Mouse (Mus musculus) lung, postnatal 0 days (tissue): ENCODE results near the gene Spag4. TPM values are rescaled to one million over a fixed set of nuclear protein-coding genes. Genes with fewer than 3 reads are reported as not detected.
"Not testable (repeated sequence)": the region's sequence is repeated elsewhere in the genome, so short reads cannot be mapped to it uniquely, and the experiment has no call there.

ENCODE experiments used
- ATAC-seq: fragments of 200-750 bp; cut with Nextera tagmentation; 2 replicates; pipeline ENCODE4 v1.8.0; 2017; ENCODE audit warnings: moderate library complexity
- DNase-seq: peaks from one replicate; pipeline ENCODE4 v3.0.0-alpha.2; 2016; ENCODE audit warnings: low spot score
- H3K27ac ChIP-seq: fragments of 300-500 bp; sonication (generic); 2 replicates; pipeline ENCODE4 v1.5.1; 2014; ENCODE audit warnings: antibody characterized with exemption, mild to moderate bottlenecking, low read length, mixed read lengths
- H3K27me3 ChIP-seq: fragments of 300-500 bp; sonication (generic); replicated peaks from 2 replicates; pipeline ENCODE4 v1.6.1; 2014; ENCODE audit warnings: low read length, mixed read lengths; ENCODE audit not compliant: insufficient read depth
- H3K36me3 ChIP-seq: fragments of 300-500 bp; sonication (generic); 2 replicates; pipeline ENCODE4 v1.6.1; 2014; ENCODE audit warnings: low read length, mixed read lengths; ENCODE audit not compliant: insufficient read depth
- H3K4me1 ChIP-seq: fragments of 300-500 bp; sonication (generic); 2 replicates; pipeline ENCODE4 v1.6.1; 2014; ENCODE audit warnings: antibody characterized with exemption, low read depth, low read length, mixed read lengths; ENCODE audit not compliant: insufficient read depth
- H3K4me2 ChIP-seq: fragments of 300-500 bp; sonication (generic); replicated peaks from 2 replicates; pipeline ENCODE4 v1.6.1; 2014; ENCODE audit warnings: low read depth, mild to moderate bottlenecking, low read length, moderate library complexity, mixed read lengths
- H3K4me3 ChIP-seq: fragments of 300-500 bp; sonication (generic); 2 replicates; pipeline ENCODE4 v1.5.1; 2014; ENCODE audit warnings: low read depth, low read length
- H3K9ac ChIP-seq: fragments of 300-500 bp; sonication (generic); replicated peaks from 2 replicates; pipeline ENCODE4 v1.6.1; 2014; ENCODE audit warnings: low read depth, mild to moderate bottlenecking
- H3K9me3 ChIP-seq: fragments of 300-500 bp; sonication (generic); 2 replicates; pipeline ENCODE4 v1.6.1; 2016; ENCODE audit warnings: low read length, mixed read lengths
- CTCF ChIP-seq: IDR thresholded peaks from 2 replicates; pipeline ENCODE4 v1.5.1; 2016; ENCODE audit warnings: antibody characterized with exemption, mild to moderate bottlenecking
- EP300 ChIP-seq: IDR thresholded peaks from 2 replicates; pipeline ENCODE4 v1.6.1; 2016; ENCODE audit warnings: antibody characterized with exemption, mild to moderate bottlenecking, control low read depth
- WGBS: fragments of 180-500 bp; shearing (Covaris S2); extraction: QIAGEN DNeasy Blood & Tissue Kit; methylation state at CpG from one replicate; pipeline ENCODE4 v1.1.7; 2014; 5-methylcytosine and 5-hydroxymethylcytosine counted together
- polyA plus RNA-seq: library from polyadenylated mRNA; unstranded; fragments of >200 nt; fragmentation: Nextera tagmentation; extraction: Ambion mirVana; gene quantifications from 2 replicates; pipeline ENCODE4 v1.2.1, GENCODE M21; 2015

The Spag4 gene
- polyA plus RNA-seq, 1 experiment from 2014 or later, result 0.74 TPM

- TF ChIP-seq CTCF, result no peak
- no peak for TF ChIP-seq EP300
- DNase-seq (no peak), ATAC-seq (no peak)
- H3K9me3 ChIP-seq, result no peaks in the 10 kb centered on the region
- no peak overlapping the region for H3K4me3 ChIP-seq
- H3K4me1 ChIP-seq, result no peaks in the 10 kb centered on the region
- WGBS, result 80% methylated on average over 7 of the region's 7 CpGs
- no peak overlapping the region for H3K4me2 ChIP-seq
- no peaks in the 10 kb centered on the region for H3K27me3 ChIP-seq
- no peak overlapping the region for H3K27ac ChIP-seq
- no peak overlapping the region for H3K9ac ChIP-seq
- 0 out of 2 replicates have a peak, but pooled peaks cover 6% of the 10 kb centered on the region for H3K36me3 ChIP-seq
Observed at GRCm38 (mm10) chr2:156087391-156088110, 22.6 kb downstream of the Spag4 start.

- DNase-seq (no peak), ATAC-seq (no peak)
- TF ChIP-seq EP300 (no peak), CTCF (no peak)
- 90% methylated on average over 1 of the region's 1 CpGs for WGBS
- Histone ChIP-seq H3K4me2 (no peak overlapping the region), H3K27me3 (no peaks in the 10 kb centered on the region), H3K27ac (no peak overlapping the region), H3K4me3 (no peak overlapping the region), H3K36me3 (0 out of 2 replicates have a peak, but pooled peaks cover 6% of the 10 kb centered on the region), H3K4me1 (no peaks in the 10 kb centered on the region), H3K9ac (no peak overlapping the region), H3K9me3 (no peaks in the 10 kb centered on the region)
Observed at GRCm38 (mm10) chr2:156089799-156090198, 24.8 kb downstream of the Spag4 start.

- WGBS, result 55% methylated on average over 5 of the region's 5 CpGs
- no peaks in the 10 kb centered on the region for H3K27me3 ChIP-seq
- H3K4me3 ChIP-seq, result no peak overlapping the region
- peak; percentile 60 for DNase-seq
- no peak overlapping the region for H3K9ac ChIP-seq
- H3K36me3 ChIP-seq, result peaks cover 19% of the 10 kb centered on the region
- H3K4me1 ChIP-seq, result no peaks in the 10 kb centered on the region
- H3K9me3 ChIP-seq, result no peaks in the 10 kb centered on the region
- H3K27ac ChIP-seq, result no peak overlapping the region
- no peak overlapping the region for H3K4me2 ChIP-seq
- TF ChIP-seq EP300, result no peak
- TF ChIP-seq CTCF, result no peak
- ATAC-seq, result no peak
Observed at GRCm38 (mm10) chr2:156091926-156092325, 27.0 kb downstream of the Spag4 start.

GRCm38 (mm10) chr2:156110627-156111357 is 45.8 kb downstream of the Spag4 start:
- Histone ChIP-seq H3K9me3 (no peaks in the 10 kb centered on the region), H3K27ac (peak overlapping the region; percentile 83), H3K4me1 (no peaks in the 10 kb centered on the region; the same call in 1 of the 2 replicates), H3K9ac (peak overlapping the region; percentile 75), H3K4me3 (peak overlapping the region; percentile 88), H3K4me2 (peak overlapping the region; percentile 95), H3K36me3 (no peaks in the 10 kb centered on the region), H3K27me3 (no peaks in the 10 kb centered on the region)
- no peak for TF ChIP-seq EP300
- TF ChIP-seq CTCF, result no peak
- peak; percentile 61 for DNase-seq
- peak; percentile 66 for ATAC-seq
- under 1% methylated on average over 16 of the region's 16 CpGs for WGBS

- WGBS, result 1% methylated on average over 59 of the region's 74 CpGs
Observed at GRCm38 (mm10) chr2:156111358-156112079, 46.5 kb downstream of the Spag4 start, which contains the start of the genes Cpne1 and Rbm12. Gene Cpne1 (minus strand): TSS chr2:156111965. Gene Rbm12 (minus strand): TSS chr2:156111978.

GRCm38 (mm10) chr2:156112080-156112423 is 47.1 kb downstream of the Spag4 start:
- peak overlapping the region; percentile 75 for H3K9ac ChIP-seq
- not testable (repeated sequence) for ATAC-seq, DNase-seq, H3K27me3 ChIP-seq, H3K9me3 ChIP-seq, H3K36me3 ChIP-seq, H3K4me1 ChIP-seq
- H3K4me2 ChIP-seq, result peak overlapping the region; percentile 95
- WGBS, result 19% methylated on average over 5 of the region's 5 CpGs
- peak overlapping the region; percentile 83; the same call in 1 of the 2 replicates for H3K27ac ChIP-seq
- H3K4me3 ChIP-seq, result peak overlapping the region; percentile 88

More at GRCm38 (mm10) chr2:156111358-156112079, 46.5 kb downstream of the Spag4 start, which contains the start of the genes Cpne1 and Rbm12:
- H3K36me3 ChIP-seq, result no peaks in the 10 kb centered on the region
- H3K4me2 ChIP-seq, result peak within 1 kb of the TSS; percentile 95
- peak; percentile 95 for DNase-seq
- peak; percentile 96 for ATAC-seq
- H3K4me1 ChIP-seq, result no peaks in the 10 kb centered on the region; the same call in 1 of the 2 replicates
- peak within 1 kb of the TSS; percentile 88 for H3K4me3 ChIP-seq
- no peaks in the 10 kb centered on the region for H3K9me3 ChIP-seq
- no peaks in the 10 kb centered on the region for H3K27me3 ChIP-seq
- H3K9ac ChIP-seq, result peak within 1 kb of the TSS; percentile 75
- TF ChIP-seq EP300, result peak; percentile 26; the same call in 1 of the 2 replicates
- no peak for TF ChIP-seq CTCF
- H3K27ac ChIP-seq, result peak within 1 kb of the TSS; percentile 83
